Mouse (Mus musculus) limb, embryonic 12.5 days (tissue): Measurements from ENCODE around the gene Plcg2. TPM values are rescaled to one million over a fixed set of nuclear protein-coding genes. Genes with fewer than 3 reads are reported as not detected.
A peak's percentile ranks its signal among the peaks of the same experiment; 100 is the strongest.

ENCODE experiments used
- ATAC-seq: fragments of 200-750 bp; cut with Nextera tagmentation; 2 replicates; pipeline ENCODE4 v1.8.0; 2017; ENCODE audit warnings: low read depth, moderate TSS enrichment; ENCODE audit not compliant: insufficient number of reproducible peaks, insufficient read depth, low FRiP score, low TSS enrichment
- H3K27ac ChIP-seq: fragments of 300-500 bp; sonication (generic); 2 replicates; pipeline ENCODE4 v1.5.1; 2016; ENCODE audit warnings: mild to moderate bottlenecking, moderate library complexity
- H3K27me3 ChIP-seq: fragments of 300-500 bp; sonication (generic); 2 replicates; pipeline ENCODE4 v1.6.1; 2016; ENCODE audit warnings: mild to moderate bottlenecking, moderate library complexity
- H3K36me3 ChIP-seq: fragments of 300-500 bp; sonication (generic); 2 replicates; pipeline ENCODE4 v1.6.1; 2016; ENCODE audit warnings: mild to moderate bottlenecking, moderate library complexity
- H3K4me1 ChIP-seq: fragments of 300-500 bp; sonication (generic); replicated peaks from 2 replicates; pipeline ENCODE4 v1.6.1; 2016
- H3K4me2 ChIP-seq: fragments of 300-500 bp; sonication (generic); 2 replicates; pipeline ENCODE4 v1.6.1; 2016; ENCODE audit warnings: mild to moderate bottlenecking, moderate library complexity
- H3K4me3 ChIP-seq: fragments of 300-500 bp; sonication (generic); replicated peaks from 2 replicates; pipeline ENCODE4 v1.5.1; 2016; ENCODE audit warnings: mild to moderate bottlenecking
- H3K9ac ChIP-seq: fragments of 300-500 bp; sonication (generic); replicated peaks from 2 replicates; pipeline ENCODE4 v1.6.1; 2016; ENCODE audit warnings: mild to moderate bottlenecking, moderate library complexity
- H3K9me3 ChIP-seq: fragments of 300-500 bp; sonication (generic); 2 replicates; pipeline ENCODE4 v1.6.1; 2016; ENCODE audit warnings: mild to moderate bottlenecking, moderate library complexity
- WGBS: fragments of 180-500 bp; shearing (Covaris S2); methylation state at CpG from one replicate; pipeline ENCODE4 v1.1.7; 2016; 5-methylcytosine and 5-hydroxymethylcytosine counted together
- polyA plus RNA-seq: library from polyadenylated mRNA; unstranded; fragments of >200 nt; fragmentation: Nextera tagmentation; extraction: Ambion mirVana; gene quantifications from 2 replicates; pipeline ENCODE4 v1.2.1, GENCODE M21; 2016

Plcg2 gene
- polyA plus RNA-seq, 1 experiment from 2014 or later, result 2.4 TPM

- no peak overlapping the region for H3K9ac ChIP-seq
- no peaks in the 10 kb centered on the region for H3K36me3 ChIP-seq
- no peak overlapping the region for H3K4me3 ChIP-seq
- H3K27me3 ChIP-seq, result no peaks in the 10 kb centered on the region
- H3K4me2 ChIP-seq, result no peak overlapping the region
- no peaks in the 10 kb centered on the region; the same call in 1 of the 2 replicates for H3K4me1 ChIP-seq
- no peak for ATAC-seq
- 71% methylated on average over 14 of the region's 14 CpGs for WGBS
- H3K27ac ChIP-seq, result peak overlapping the region; percentile 70; the same call in 1 of the 2 replicates
- H3K9me3 ChIP-seq, result no peaks in the 10 kb centered on the region
Observed at GRCm38 (mm10) chr8:117516876-117517565, 18.9 kb downstream of the Plcg2 start.

- Histone ChIP-seq H3K27me3 (no peaks in the 10 kb centered on the region), H3K36me3 (no peaks in the 10 kb centered on the region), H3K4me1 (no peaks in the 10 kb centered on the region; the same call in 1 of the 2 replicates), H3K4me2 (no peak overlapping the region), H3K27ac (no peak overlapping the region), H3K4me3 (no peak overlapping the region), H3K9me3 (no peaks in the 10 kb centered on the region), H3K9ac (no peak overlapping the region)
- ATAC-seq, result no peak
- 84% methylated on average over 9 of the region's 9 CpGs for WGBS
Observed at GRCm38 (mm10) chr8:117517861-117518260, 19.8 kb downstream of the Plcg2 start.

GRCm38 (mm10) chr8:117518873-117519272 lies 20.8 kb downstream of the Plcg2 start:
- no peaks in the 10 kb centered on the region for H3K27me3 ChIP-seq
- H3K4me1 ChIP-seq, result no peaks in the 10 kb centered on the region; the same call in 1 of the 2 replicates
- H3K36me3 ChIP-seq, result no peaks in the 10 kb centered on the region
- H3K4me2 ChIP-seq, result no peak overlapping the region
- H3K9ac ChIP-seq, result no peak overlapping the region
- WGBS, result 63% methylated on average over 4 of the region's 4 CpGs
- H3K4me3 ChIP-seq, result no peak overlapping the region
- ATAC-seq, result no peak
- H3K27ac ChIP-seq, result no peak overlapping the region
- H3K9me3 ChIP-seq, result no peaks in the 10 kb centered on the region

- no peak overlapping the region for H3K9ac ChIP-seq
- H3K4me2 ChIP-seq, result no peak overlapping the region
- no peak overlapping the region for H3K27ac ChIP-seq
- H3K36me3 ChIP-seq, result no peaks in the 10 kb centered on the region
- H3K4me1 ChIP-seq, result no peaks in the 10 kb centered on the region; the same call in 1 of the 2 replicates
- no peak for ATAC-seq
- H3K27me3 ChIP-seq, result no peaks in the 10 kb centered on the region
- no peaks in the 10 kb centered on the region for H3K9me3 ChIP-seq
- no peak overlapping the region for H3K4me3 ChIP-seq
- 12% methylated on average over 2 of the region's 2 CpGs for WGBS
Observed at GRCm38 (mm10) chr8:117526185-117526584, 28.1 kb downstream of the Plcg2 start.

GRCm38 (mm10) chr8:117527983-117528382 lies 29.9 kb downstream of the Plcg2 start:
- no peak overlapping the region for H3K27ac ChIP-seq
- no peak overlapping the region for H3K9ac ChIP-seq
- H3K4me3 ChIP-seq, result no peak overlapping the region
- H3K27me3 ChIP-seq, result no peaks in the 10 kb centered on the region
- H3K4me1 ChIP-seq, result no peaks in the 10 kb centered on the region; the same call in 1 of the 2 replicates
- H3K36me3 ChIP-seq, result no peaks in the 10 kb centered on the region
- H3K9me3 ChIP-seq, result no peaks in the 10 kb centered on the region
- no peak for ATAC-seq
- WGBS, result 84% methylated on average over 5 of the region's 5 CpGs
- no peak overlapping the region for H3K4me2 ChIP-seq

GRCm38 (mm10) chr8:117529177-117529576 lies 31.1 kb downstream of the Plcg2 start:
- no peaks in the 10 kb centered on the region for H3K36me3 ChIP-seq
- H3K27me3 ChIP-seq, result no peaks in the 10 kb centered on the region
- 64% methylated on average over 5 of the region's 5 CpGs for WGBS
- no peak overlapping the region for H3K27ac ChIP-seq
- no peak overlapping the region for H3K4me3 ChIP-seq
- ATAC-seq, result no peak
- no peaks in the 10 kb centered on the region for H3K9me3 ChIP-seq
- no peak overlapping the region for H3K9ac ChIP-seq
- H3K4me1 ChIP-seq, result no peaks in the 10 kb centered on the region; the same call in 1 of the 2 replicates
- H3K4me2 ChIP-seq, result no peak overlapping the region

- Histone ChIP-seq H3K4me1 (no peaks in the 10 kb centered on the region; the same call in 1 of the 2 replicates), H3K9ac (no peak overlapping the region), H3K9me3 (peaks cover 5% of the 10 kb centered on the region; the same call in 1 of the 2 replicates), H3K36me3 (no peaks in the 10 kb centered on the region), H3K4me2 (no peak overlapping the region), H3K27me3 (no peaks in the 10 kb centered on the region), H3K27ac (no peak overlapping the region), H3K4me3 (no peak overlapping the region)
- ATAC-seq, result no peak
- 87% methylated on average over 15 of the region's 15 CpGs for WGBS
Observed at GRCm38 (mm10) chr8:117532381-117532972, 34.4 kb downstream of the Plcg2 start.

- Histone ChIP-seq H3K36me3 (no peaks in the 10 kb centered on the region), H3K9me3 (peaks cover 5% of the 10 kb centered on the region; the same call in 1 of the 2 replicates), H3K4me1 (no peaks in the 10 kb centered on the region; the same call in 1 of the 2 replicates), H3K4me3 (no peak overlapping the region), H3K27ac (no peak overlapping the region), H3K9ac (no peak overlapping the region), H3K4me2 (no peak overlapping the region), H3K27me3 (no peaks in the 10 kb centered on the region)
- 70% methylated on average over 6 of the region's 6 CpGs for WGBS
- ATAC-seq, result no peak
Observed at GRCm38 (mm10) chr8:117536862-117537261, 38.8 kb downstream of the Plcg2 start.

- no peak for ATAC-seq
- Histone ChIP-seq H3K27me3 (no peaks in the 10 kb centered on the region), H3K4me2 (no peak overlapping the region), H3K4me1 (no peaks in the 10 kb centered on the region; the same call in 1 of the 2 replicates), H3K4me3 (no peak overlapping the region), H3K27ac (no peak overlapping the region), H3K9ac (no peak overlapping the region), H3K36me3 (no peaks in the 10 kb centered on the region), H3K9me3 (peaks cover 5% of the 10 kb centered on the region; the same call in 1 of the 2 replicates)
- WGBS, result 61% methylated on average over 7 of the region's 7 CpGs
Observed at GRCm38 (mm10) chr8:117537751-117538150, 39.7 kb downstream of the Plcg2 start.

- no peaks in the 10 kb centered on the region for H3K36me3 ChIP-seq
- no peak for ATAC-seq
- H3K4me1 ChIP-seq, result no peaks in the 10 kb centered on the region
- no peak overlapping the region for H3K4me2 ChIP-seq
- H3K4me3 ChIP-seq, result no peak overlapping the region
- no peaks in the 10 kb centered on the region for H3K27me3 ChIP-seq
- no peak overlapping the region for H3K9ac ChIP-seq
- H3K9me3 ChIP-seq, result no peaks in the 10 kb centered on the region
- H3K27ac ChIP-seq, result no peak overlapping the region
Observed at GRCm38 (mm10) chr8:117542951-117543350, 44.9 kb downstream of the Plcg2 start.

- no peak overlapping the region for H3K27ac ChIP-seq
- 83% methylated on average over 6 of the region's 6 CpGs for WGBS
- H3K9ac ChIP-seq, result no peak overlapping the region
- no peak overlapping the region for H3K4me2 ChIP-seq
- no peaks in the 10 kb centered on the region for H3K4me1 ChIP-seq
- no peak overlapping the region for H3K4me3 ChIP-seq
- no peaks in the 10 kb centered on the region for H3K27me3 ChIP-seq
- no peak for ATAC-seq
- no peaks in the 10 kb centered on the region for H3K36me3 ChIP-seq
- no peaks in the 10 kb centered on the region for H3K9me3 ChIP-seq
Observed at GRCm38 (mm10) chr8:117543789-117544188, 45.7 kb downstream of the Plcg2 start.
